Mouse (Mus musculus) T-cell, adult 2 months (primary cell): ENCODE measurements around the gene Urm1.
"Not testable (repeated sequence)": the region's sequence is repeated elsewhere in the genome, so short reads cannot be mapped to it uniquely, and the experiment has no call there.

Experiments
- DNase-seq: peaks from one replicate; pipeline ENCODE4 v3.0.0; 2022; ENCODE audit warnings: low spot score

Gene Urm1

DNA sequence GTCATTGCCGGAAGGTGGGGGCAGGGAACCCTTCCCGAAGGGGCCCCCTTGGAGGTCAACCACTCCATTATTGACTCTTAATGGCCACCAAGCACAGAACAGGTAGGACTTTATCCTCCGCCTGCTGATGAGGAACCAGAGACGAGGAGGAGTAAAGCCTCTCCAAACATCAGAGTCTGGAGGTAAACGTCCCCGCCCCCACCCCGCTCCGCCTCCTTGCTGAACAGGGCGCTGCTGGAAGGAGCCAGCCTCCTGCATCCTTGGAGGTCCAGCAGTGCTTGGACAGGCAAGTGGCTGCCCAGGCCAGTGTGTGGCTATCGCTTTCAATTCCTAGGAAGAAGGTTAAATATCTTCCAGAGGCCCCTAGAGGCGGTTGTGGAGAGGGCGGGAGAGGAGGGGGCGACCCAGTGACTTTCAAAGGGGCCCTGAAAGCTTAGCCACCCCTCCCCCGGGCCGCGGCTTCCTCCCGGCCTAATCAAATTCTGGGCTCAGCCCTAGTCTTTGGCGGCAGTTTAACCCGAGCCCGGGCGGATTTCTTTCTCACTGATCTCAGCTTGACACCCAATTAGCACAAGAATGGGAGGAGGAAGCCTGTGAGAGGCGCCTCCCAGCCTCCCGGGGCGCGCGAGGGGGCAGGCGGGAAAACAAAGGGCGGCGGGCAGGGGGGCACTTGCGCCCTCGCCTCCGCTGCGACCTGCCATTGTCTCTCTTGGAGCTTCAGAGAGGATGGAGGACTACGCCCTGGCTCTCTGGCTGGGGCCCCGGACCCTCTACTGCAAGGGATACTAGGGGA, at the start of gene Urm1:
Urm1 (plus strand) TSS at position 51 of the 793 bp plus-strand sequence.
- DNase-seq = peak; percentile 41

DNA sequence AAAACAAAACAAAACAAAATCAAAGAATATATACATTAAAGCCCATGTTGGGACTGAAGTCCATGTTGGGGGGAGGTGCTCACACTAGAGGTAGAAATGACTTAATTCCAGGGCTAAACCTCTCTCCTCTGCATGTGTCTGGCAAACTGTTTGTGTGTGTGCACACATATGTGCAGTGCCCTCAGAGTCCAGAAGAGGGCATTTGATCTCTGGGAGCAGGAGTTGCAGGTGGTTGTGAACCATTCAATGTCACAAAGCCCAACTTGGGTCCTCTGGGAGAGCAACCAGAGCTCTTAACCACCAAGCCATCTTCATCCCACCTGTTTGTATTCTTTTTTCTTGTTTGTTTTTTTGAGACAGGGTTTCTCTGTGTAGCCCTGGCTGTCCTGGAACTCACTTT, 49.7 kb upstream of the Urm1 start:
- DNase-seq = no peak

DNA sequence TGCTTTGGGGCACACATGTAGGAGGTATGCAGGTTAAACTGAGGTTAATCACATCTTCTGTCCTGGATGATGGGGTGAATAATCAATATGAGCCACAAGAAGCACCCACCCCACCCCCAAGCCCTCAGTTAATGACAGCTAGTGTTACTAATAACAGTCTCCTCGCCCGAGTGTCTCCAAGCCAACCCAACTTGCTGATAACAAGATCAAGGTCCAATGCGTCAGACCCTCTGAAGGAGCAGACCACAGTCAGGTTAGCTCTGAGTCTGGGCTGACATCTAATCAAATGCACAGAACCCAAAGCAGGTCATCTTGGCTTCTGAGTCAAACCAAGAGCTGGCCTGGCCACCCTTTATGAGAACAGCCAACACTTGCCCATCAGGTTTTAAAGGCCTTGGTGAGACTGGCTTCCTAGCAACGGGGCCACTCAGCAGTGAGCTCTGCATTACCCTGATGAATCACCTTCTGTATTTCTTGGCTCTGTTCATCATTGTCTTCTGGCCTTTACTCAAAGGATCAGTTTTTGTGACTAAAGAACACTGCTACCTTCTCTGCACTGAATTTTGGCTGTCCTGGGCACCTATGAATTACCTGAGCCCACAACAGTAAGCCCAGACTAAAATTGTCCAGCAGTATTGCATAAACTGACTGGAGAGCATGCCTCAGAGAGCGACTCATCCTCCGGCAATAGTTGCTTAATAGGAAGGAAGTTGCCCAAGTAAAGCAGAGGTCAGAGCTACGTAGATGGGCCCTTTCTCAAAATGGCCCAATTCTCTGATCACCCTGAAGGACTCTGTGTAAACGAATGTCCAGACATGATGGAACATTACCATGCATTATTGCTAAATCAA, 48.0 kb upstream of the Urm1 start:
- DNase-seq = no peak

DNA sequence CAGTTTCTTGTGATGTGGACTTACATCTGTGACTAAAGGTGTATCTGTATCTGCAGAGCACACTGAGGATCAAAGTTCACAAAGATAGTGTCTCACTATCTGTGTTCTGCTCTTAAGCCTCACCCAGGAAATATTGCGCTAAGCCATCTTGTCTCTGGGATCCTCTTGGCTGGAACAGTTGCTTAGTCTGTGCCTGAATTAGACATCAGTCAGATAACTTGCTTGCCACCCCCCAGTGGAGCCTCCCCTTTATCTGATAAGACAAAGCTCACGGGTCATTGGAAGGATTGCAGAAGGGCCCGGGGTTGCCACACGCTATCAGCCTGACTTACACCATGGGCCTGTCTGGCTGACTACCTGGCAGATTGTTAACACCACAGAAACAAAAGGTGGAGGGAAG, 46.6 kb upstream of the Urm1 start:
- no peak for DNase-seq

DNA sequence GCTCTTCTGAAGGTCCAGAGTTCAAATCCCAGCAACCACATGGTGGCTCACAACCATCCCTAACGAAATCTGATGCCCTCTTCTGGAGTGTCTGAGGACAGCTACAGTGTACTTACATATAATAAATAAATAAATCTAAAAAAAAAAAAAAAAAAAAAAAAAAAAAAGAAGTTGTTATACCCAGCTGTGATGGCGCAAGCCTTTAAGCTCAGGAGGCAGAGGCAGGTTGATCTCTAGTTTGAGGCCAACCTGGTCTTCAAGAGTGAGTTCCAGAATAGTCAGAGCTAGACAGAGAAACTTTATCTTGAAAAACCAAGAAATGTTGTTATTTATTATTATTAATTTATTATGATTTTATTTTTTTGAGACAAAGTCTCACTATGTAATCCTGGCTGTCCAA, 38.6 kb upstream of the Urm1 start:
- DNase-seq = not testable (repeated sequence)

DNA sequence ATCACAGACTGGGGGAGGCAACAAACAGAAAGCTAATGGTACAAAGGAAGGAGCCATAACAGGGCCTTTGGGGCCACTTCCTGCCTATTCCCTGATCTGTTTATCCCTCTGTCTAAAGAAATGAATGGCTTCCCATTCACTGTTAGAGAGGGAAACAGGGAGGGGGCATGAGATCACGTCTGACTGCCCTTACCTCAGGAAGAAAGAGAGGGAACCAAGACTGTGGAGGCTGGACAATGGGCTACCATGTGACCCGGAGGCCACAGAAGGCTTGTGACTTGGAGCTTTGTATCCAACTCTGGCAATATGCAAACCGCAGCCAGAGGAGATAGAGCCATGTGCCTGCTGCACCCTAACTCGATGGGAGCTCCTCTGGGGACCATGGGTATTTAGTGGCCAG, 35.6 kb upstream of the Urm1 start:
- DNase-seq = no peak

DNA sequence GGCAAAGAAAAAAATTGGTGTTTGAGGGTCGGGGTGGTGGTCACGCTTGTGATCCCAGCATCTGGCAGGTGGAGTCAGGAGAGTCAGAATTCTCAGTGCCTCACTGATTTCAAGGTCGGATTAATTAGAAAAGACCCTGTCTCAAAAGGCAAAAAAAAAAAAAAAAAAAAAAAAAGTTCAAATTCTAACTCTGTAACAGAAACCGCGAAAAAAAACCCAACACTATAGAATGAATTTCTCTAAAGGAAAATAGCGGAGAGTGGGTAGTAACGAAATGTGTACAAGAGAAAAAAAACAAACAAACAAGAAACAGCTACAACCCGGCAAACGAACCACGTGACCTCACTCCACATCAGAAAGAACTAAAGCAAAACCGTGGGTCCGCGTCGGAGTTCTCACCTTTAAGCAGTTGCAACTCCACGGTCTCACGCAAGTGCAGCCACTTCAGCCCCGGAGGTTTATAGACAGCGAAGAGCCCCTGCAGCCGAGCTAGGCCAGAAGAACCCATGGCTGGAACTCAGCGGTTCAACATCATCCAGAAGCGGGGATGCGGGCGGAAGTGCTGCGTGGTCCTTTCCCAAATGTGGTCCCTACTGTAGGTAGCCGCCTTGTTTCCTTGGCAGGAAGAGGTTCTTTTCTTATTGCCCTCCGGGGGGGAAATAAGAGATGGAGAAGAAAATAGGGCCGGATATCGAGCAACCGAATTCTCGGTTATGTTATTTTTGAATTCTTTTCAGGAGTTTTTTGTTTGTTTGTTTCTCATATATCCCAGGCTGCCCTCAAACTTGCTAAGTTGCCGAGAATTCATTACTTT, 32.6 kb upstream of the Urm1 start, which contains the start of gene Coq4:
Coq4 (plus strand) TSS at position 390 of the 814 bp plus-strand sequence.
- DNase-seq = peak; percentile 91

DNA sequence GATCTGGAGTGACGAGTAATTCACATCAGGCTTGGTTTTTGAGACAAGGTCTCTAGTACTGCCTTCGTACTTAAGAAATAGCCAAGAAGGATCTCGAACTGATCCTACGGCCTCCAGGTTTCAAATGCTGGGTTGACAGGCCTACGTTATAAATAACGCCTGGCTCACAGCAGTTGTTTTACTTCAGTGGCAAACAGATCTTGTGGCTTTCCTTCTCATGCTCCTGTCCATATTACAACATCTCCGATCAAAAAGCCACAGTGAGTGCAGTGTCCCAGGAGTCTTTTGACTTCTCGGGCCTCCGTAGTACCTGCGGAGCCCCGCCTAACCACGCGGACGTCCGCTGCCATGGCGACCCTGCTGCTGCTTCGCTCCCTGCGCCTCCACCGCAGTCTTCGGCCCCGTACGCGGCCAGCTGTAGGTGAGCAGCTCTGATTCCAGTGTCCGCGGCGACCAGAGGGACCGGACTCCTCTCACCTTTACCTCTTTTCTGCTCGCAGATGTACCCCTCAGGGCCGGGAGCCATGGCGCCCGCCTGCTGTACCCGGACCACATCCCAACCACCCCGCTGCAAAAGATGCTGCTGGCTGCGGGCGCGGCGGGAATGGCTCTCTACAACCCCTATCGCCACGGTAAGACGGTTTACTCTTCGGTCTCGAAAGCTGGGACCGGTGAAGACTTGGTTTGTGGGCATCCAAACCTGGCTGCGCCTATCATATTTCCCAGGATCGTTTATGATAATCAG, 31.8 kb upstream of the Urm1 start, which contains the start of gene Trub2:
Trub2 (minus strand) TSS at position 566 of the 745 bp plus-strand sequence.
- peak; percentile 81 for DNase-seq

DNA sequence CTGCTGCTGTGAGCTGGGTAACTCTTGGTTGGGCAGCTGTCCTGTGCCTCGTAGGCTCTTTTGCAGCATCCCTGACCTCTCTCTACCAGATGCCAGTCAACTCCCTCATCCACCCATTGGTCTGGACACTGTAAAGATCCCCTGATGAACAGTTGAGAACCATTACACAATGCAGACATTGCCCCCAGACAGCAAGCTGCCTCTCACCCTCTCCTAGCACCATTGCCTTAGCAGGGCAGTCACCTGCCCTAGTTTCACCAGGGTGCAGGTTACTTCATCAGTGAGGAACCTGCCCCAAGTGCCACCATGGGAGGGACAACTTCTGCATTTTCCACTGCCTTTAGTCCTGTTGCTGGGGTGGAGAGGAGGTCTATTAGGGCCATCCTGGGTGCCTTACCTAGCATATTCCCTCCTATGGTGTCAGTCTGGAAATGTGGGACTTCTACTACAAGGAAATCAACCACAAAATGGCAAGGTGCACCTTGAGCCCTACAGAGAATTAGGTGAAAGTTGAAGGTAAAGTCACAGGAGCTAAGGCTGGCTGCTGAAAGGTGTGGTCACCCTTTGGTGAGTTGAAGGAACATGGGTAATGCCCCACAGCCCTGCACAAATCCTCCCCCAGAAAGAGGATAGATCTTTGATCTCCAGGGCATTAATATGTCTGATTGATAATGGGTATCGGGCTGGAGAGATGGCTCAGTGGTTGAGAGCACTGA, 26.9 kb upstream of the Urm1 start:
- no peak for DNase-seq

DNA sequence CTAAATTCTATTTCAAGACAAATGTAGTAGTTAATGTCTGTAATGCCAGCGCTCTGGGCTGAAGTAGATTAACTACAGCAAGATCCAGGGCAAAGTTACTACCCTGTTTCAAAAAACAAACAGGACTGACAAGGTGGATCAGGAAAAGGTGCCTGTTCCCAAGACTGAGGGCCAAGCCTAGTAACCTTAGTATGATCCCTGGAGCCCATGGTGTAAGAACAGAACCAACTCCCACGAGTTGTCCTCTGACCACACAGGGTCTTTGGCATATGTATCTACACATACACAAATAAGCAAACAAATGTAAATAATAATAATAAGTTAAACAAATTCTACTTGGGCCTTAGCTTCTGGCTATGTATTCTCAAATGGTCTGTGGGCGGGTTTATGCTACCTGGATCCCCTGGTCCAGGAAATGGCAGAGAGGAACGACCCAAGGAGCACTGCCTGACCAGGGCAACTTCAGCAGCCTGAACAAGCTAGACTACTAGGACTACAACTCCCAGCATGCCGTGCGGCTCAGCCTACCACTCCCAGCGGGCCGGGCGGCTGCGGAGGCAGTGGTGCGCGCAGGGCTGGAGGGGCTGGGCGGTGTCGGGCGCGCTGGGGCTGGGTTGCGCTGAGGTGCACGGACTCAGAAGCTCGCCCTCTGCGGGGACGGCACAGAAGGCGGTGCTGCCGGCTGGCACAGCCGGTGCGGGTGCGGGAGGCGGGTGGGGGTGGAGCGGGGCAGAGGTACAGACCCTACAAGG, 17.6 kb upstream of the Urm1 start, which contains the start of gene Slc27a4:
Slc27a4 (plus strand) TSS at position 560 of the 752 bp plus-strand sequence.
- DNase-seq = peak; percentile 94

DNA sequence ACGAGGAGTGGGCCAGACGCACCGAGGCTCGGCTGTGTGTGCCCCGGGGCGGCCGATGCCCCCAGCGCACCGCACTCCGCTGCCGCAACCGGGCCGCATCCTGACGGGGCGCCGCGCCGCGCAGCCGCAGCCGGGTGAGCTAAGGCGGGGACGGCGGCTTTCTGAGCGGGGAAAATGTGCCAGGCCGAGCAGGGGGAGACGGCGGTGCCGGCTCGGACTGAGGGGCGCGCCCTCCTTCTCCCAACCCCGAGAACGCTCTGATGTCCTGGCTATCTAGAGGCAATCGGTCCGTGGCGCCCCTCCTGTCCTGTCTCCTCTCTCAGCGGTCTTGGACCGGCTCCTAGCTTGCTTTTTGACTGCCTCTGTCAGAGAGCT, 17.1 kb upstream of the Urm1 start:
- DNase-seq = no peak

DNA sequence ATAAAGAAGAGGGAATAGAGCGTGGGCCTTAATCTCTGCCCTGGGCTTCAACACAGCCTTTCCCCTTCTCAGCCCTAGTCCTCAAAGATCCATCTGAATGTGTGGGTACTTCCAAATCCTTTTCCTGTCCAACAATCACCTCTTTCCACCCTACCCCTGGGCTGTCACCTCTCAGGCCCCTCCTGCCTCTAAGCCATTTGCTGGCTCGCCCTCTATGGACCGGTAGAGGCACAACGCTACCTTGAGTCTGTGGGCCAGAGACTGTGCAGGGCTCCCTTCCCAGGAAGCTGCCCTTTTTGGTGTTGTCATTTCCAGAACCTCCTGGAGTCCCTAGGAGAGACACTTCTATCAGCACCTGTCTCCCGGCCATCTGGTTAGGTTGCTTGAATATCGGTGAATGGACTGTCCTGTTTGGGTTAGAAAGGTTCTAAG, 16.5 kb upstream of the Urm1 start:
- peak; percentile 19 for DNase-seq

DNA sequence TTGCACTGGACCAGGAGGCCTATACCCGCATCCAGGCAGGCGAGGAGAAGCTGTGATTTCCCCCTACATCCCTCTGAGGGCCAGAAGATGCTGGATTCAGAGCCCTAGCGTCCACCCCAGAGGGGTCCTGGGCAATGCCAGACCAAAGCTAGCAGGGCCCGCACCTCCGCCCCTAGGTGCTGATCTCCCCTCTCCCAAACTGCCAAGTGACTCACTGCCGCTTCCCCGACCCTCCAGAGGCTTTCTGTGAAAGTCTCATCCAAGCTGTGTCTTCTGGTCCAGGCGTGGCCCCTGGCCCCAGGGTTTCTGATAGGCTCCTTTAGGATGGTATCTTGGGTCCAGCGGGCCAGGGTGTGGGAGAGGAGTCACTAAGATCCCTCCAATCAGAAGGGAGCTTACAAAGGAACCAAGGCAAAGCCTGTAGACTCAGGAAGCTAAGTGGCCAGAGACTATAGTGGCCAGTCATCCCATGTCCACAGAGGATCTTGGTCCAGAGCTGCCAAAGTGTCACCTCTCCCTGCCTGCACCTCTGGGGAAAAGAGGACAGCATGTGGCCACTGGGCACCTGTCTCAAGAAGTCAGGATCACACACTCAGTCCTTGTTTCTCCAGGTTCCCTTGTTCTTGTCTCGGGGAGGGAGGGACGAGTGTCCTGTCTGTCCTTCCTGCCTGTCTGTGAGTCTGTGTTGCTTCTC, 4.0 kb upstream of the Urm1 start:
- no peak for DNase-seq

DNA sequence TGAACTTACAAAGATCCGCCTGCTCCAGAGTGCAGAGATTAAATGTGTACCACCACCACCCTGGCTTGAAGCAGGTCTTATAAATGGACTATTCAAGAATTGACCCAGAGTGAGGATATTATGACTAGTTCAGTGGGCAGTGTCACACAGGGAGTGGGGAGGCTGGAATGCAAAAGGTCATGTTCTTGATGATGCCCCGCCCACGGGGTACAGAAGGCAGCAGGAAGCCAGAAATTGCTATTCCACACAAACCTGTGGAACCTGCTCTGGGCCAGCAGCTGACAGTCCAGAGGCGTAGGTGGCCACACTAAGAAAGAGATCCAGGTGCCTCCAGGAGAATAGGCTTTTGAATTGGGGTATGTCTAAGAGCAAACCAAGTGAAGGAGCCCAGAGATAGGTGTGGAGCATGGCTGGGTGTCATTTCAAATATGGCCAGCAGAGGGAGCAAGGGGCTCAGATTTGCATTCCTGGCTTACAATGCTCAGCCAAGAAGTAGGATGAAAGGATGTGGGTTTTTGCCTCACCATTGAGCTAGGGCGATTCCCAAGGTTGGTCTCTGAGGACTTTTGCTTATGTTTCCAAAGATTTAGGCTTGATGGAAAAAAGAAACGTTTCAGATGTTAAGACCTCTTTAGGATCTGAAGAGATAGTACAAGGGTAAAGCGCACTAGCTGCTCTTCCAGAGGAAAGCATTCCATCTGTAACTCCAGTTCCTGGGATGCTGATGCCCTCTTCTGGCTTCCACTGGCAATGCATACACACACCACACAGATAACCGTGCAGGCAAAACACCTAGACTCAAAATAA, 2.2 kb upstream of the Urm1 start:
- DNase-seq = peak; percentile 66

DNA sequence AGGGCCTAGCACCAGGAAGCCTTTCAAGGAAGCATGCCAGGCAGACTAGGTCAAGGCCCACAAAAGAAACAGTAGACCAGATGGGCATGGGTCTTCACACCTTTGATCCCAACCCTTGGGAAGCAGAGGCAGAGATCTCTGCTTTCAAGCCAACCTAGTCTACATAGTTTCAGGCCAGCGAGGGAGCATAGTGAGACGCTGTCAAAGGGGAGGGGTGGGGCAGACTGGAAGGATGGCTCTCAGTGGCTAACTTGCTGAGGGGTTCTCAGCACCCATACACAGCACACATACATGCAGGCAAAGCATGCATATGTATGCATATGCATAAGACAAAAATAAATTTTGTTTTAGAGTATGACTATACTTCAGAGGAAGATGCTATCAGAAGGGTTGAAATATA, 512 bp upstream of the Urm1 start:
- no peak for DNase-seq

DNA sequence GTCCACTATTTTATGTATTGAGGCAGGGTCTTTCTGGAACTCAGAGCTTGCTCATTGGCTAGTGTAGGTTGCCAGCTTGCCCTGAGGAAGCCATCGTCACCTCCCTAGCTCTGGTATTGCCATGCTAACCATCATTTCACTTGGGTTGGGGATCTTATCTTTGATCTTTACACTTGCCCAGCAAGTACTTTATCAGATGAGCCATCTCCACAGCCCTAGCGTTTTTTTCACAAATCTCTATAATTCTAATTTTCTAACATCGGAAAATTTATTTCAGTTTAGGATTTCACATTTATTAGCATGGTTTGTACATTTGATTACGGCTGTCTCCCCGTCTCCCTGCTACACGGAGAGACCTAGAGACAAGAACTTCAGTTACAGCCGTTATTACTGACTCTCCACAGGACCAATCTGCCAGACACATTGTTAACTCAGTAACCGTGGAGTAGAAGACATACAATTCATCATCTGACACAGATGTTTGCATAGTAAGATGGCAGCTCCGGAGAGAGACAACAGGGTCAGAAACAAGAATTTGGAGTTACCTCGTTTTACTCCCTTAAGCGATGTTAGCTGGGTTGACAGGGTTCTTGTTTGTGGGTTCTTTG, 6.5 kb downstream of the Urm1 start:
- DNase-seq = no peak

DNA sequence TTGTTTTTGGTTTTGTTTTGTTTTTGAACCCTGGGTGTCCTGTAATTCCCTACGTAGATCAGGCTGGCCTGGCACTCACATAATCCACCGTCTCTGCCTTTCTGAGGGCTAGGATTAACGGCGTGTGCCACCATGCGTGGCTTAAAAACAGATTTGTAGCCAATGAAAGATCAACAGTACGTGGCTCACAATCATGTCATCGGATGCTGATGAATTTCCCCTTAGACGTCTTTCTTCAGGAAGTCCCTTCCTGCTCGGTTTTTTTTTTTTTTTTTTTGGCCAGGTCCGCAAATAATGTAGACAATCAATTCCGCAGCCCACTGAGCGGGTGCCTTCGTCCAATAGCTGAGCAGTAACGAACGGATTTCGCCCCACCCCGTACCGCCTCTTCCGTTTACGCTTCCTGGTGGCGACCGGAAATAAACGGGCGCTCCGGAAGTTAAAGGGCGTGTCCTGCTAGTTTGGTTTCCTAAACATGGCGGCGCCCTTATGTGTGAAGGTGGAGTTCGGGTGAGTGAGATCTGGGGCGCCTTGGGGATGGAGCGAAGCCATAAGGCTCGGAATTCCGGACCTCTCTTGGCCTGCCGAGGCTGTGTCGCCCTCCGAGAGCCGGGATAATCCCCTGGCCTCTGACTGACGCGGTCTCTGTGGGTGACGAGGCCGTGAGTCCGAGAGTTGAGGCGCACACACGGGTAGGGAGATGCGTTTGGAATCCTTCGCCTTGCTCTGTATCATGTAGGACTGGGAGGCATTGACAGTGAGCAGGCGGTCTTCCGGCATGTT, 7.2 kb downstream of the Urm1 start:
- peak; percentile 95 for DNase-seq
